Mouse (Mus musculus): ENCODE results near the gene Hck. TPM values are rescaled to one million over a fixed set of nuclear protein-coding genes. Genes with fewer than 3 reads are reported as not detected.
A peak's percentile ranks its signal among the peaks of the same experiment; 100 is the strongest.

Gene Hck
- total and polyA plus RNA-seq, 3 experiments: 0.05 TPM; not detected in 2

- peaks cover 76% of the 10 kb centered on the region for H3K27me3 ChIP-seq (ENCODE audit: insufficient read depth, low read length)
- peaks cover 8% of the 10 kb centered on the region for H3K4me1 ChIP-seq (ENCODE audit: insufficient read depth, low read depth, low read length)
- no peak overlapping the region for H3K4me3 ChIP-seq (ENCODE audit: low read depth, low read length)
- H3K36me3 ChIP-seq (replicated peaks): no peaks in the 10 kb centered on the region
- no peaks in the 10 kb centered on the region for H3K9me3 ChIP-seq (replicated peaks)
- TF ChIP-seq GATA2 (IDR thresholded peaks at IDR 0.05; ENCODE audit: borderline replicate concordance, low read depth, low read length) (no peak), POLR2AphosphoS5 (IDR thresholded peaks at IDR 0.05; ENCODE audit: insufficient replicate concordance, low read depth, low read length) (no peak), GATA1 (IDR thresholded peaks at IDR 0.05; ENCODE audit: borderline replicate concordance, low read length) (no peak), CTCF (IDR thresholded peaks at IDR 0.05; ENCODE audit: low read depth, low read length) (no peak)
- no peak for DNase-seq (ENCODE audit: low spot score)
- ATAC-seq (ENCODE audit: extremely low read depth, insufficient number of reproducible peaks, low FRiP score, poor library complexity, severe bottlenecking): no peak
Observed at GRCm38 (mm10) chr2:153151926-153152665, 43.8 kb downstream of the Hck start.

- no peak for DNase-seq (ENCODE audit: low spot score)
- TF ChIP-seq GATA2 (IDR thresholded peaks at IDR 0.05; ENCODE audit: borderline replicate concordance, low read depth, low read length) (no peak), GATA1 (IDR thresholded peaks at IDR 0.05; ENCODE audit: borderline replicate concordance, low read length) (no peak), POLR2AphosphoS5 (IDR thresholded peaks at IDR 0.05; ENCODE audit: insufficient replicate concordance, low read depth, low read length) (no peak), TAL1 (conservative IDR thresholded peaks at IDR 0.05; ENCODE audit: low read depth, low read length) (no peak), CTCF (IDR thresholded peaks at IDR 0.05; ENCODE audit: low read depth, low read length) (no peak)
- H3K9me3 ChIP-seq (replicated peaks): no peaks in the 10 kb centered on the region
- H3K4me3 ChIP-seq (ENCODE audit: low read depth, low read length): no peak overlapping the region
- peaks cover 3% of the 10 kb centered on the region for H3K4me1 ChIP-seq (ENCODE audit: insufficient read depth, low read depth, low read length)
- no peak for ATAC-seq (ENCODE audit: extremely low read depth, insufficient number of reproducible peaks, low FRiP score, poor library complexity, severe bottlenecking)
- no peaks in the 10 kb centered on the region for H3K36me3 ChIP-seq (replicated peaks)
- peaks cover 79% of the 10 kb centered on the region for H3K27me3 ChIP-seq (ENCODE audit: insufficient read depth, low read length)
Observed at GRCm38 (mm10) chr2:153153033-153153450, 44.8 kb downstream of the Hck start.

GRCm38 (mm10) chr2:153157270-153157669 is 49.0 kb downstream of the Hck start:
- DNase-seq (ENCODE audit: low spot score): no peak
- H3K4me1 ChIP-seq (ENCODE audit: insufficient read depth, low read depth, low read length): peaks cover 15% of the 10 kb centered on the region
- peaks cover 42% of the 10 kb centered on the region for H3K27me3 ChIP-seq (ENCODE audit: insufficient read depth, low read length)
- no peak for ATAC-seq (ENCODE audit: extremely low read depth, insufficient number of reproducible peaks, low FRiP score, poor library complexity, severe bottlenecking)
- H3K36me3 ChIP-seq (replicated peaks): no peaks in the 10 kb centered on the region
- H3K4me3 ChIP-seq (ENCODE audit: low read depth, low read length): no peak overlapping the region
- H3K9me3 ChIP-seq (replicated peaks): no peaks in the 10 kb centered on the region
- TF ChIP-seq GATA1 (IDR thresholded peaks at IDR 0.05; ENCODE audit: borderline replicate concordance, low read length) (no peak), POLR2AphosphoS5 (IDR thresholded peaks at IDR 0.05; ENCODE audit: insufficient replicate concordance, low read depth, low read length) (no peak), CTCF (IDR thresholded peaks at IDR 0.05; ENCODE audit: low read depth, low read length) (no peak), GATA2 (IDR thresholded peaks at IDR 0.05; ENCODE audit: borderline replicate concordance, low read depth, low read length) (no peak), TAL1 (conservative IDR thresholded peaks at IDR 0.05; ENCODE audit: low read depth, low read length) (no peak)

- Histone ChIP-seq H3K4me3 (ENCODE audit: low read depth, low read length) (no peak overlapping the region), H3K36me3 (replicated peaks) (peaks cover 19% of the 10 kb centered on the region), H3K27me3 (ENCODE audit: insufficient read depth, low read length) (peaks cover 18% of the 10 kb centered on the region), H3K9me3 (replicated peaks) (no peaks in the 10 kb centered on the region), H3K4me1 (ENCODE audit: insufficient read depth, low read depth, low read length) (peaks cover 35% of the 10 kb centered on the region)
- no peak for TF ChIP-seq CTCF (IDR thresholded peaks at IDR 0.05; ENCODE audit: low read depth, low read length)
- TF ChIP-seq POLR2AphosphoS5 (IDR thresholded peaks at IDR 0.05; ENCODE audit: insufficient replicate concordance, low read depth, low read length): no peak
- no peak for TF ChIP-seq GATA2 (IDR thresholded peaks at IDR 0.05; ENCODE audit: borderline replicate concordance, low read depth, low read length)
- no peak for TF ChIP-seq TAL1 (conservative IDR thresholded peaks at IDR 0.05; ENCODE audit: low read depth, low read length)
- ATAC-seq (ENCODE audit: extremely low read depth, insufficient number of reproducible peaks, low FRiP score, poor library complexity, severe bottlenecking) (no peak), DNase-seq (ENCODE audit: low spot score) (no peak)
Observed at GRCm38 (mm10) chr2:153160133-153160532, 51.9 kb downstream of the Hck start.

GRCm38 (mm10) chr2:153160844-153161683 is 52.8 kb downstream of the Hck start, which contains the start of gene Tm9sf4:
Tm9sf4 (plus strand) TSS chr2:153161303.
- Histone ChIP-seq H3K4me3 (ENCODE audit: low read depth, low read length) (peak within 1 kb of the TSS; percentile 88), H3K36me3 (replicated peaks) (peaks cover 24% of the 10 kb centered on the region), H3K27me3 (ENCODE audit: insufficient read depth, low read length) (0 out of 2 replicates have a peak, but pooled peaks cover 10% of the 10 kb centered on the region), H3K4me1 (ENCODE audit: insufficient read depth, low read depth, low read length) (peaks cover 40% of the 10 kb centered on the region), H3K9me3 (replicated peaks) (no peaks in the 10 kb centered on the region)
- no peak for TF ChIP-seq CTCF (IDR thresholded peaks at IDR 0.05; ENCODE audit: low read depth, low read length)
- no peak for TF ChIP-seq POLR2AphosphoS5 (IDR thresholded peaks at IDR 0.05; ENCODE audit: insufficient replicate concordance, low read depth, low read length)
- TF ChIP-seq GATA1 (IDR thresholded peaks at IDR 0.05; ENCODE audit: borderline replicate concordance, low read length): no peak
- TF ChIP-seq TAL1 (conservative IDR thresholded peaks at IDR 0.05; ENCODE audit: low read depth, low read length): no peak
- TF ChIP-seq GATA2 (IDR thresholded peaks at IDR 0.05; ENCODE audit: borderline replicate concordance, low read depth, low read length): no peak
- DNase-seq (ENCODE audit: low spot score): peak; percentile 68
- ATAC-seq (ENCODE audit: extremely low read depth, insufficient number of reproducible peaks, low FRiP score, poor library complexity, severe bottlenecking): peak; percentile 85

- peaks cover 30% of the 10 kb centered on the region for H3K36me3 ChIP-seq (replicated peaks)
- ATAC-seq (ENCODE audit: extremely low read depth, insufficient number of reproducible peaks, low FRiP score, poor library complexity, severe bottlenecking) (no peak), DNase-seq (ENCODE audit: low spot score) (peak; percentile 15)
- 0 out of 2 replicates have a peak, but pooled peaks cover 6% of the 10 kb centered on the region for H3K27me3 ChIP-seq (ENCODE audit: insufficient read depth, low read length)
- TF ChIP-seq TAL1 (conservative IDR thresholded peaks at IDR 0.05; ENCODE audit: low read depth, low read length): no peak
- no peak for TF ChIP-seq GATA2 (IDR thresholded peaks at IDR 0.05; ENCODE audit: borderline replicate concordance, low read depth, low read length)
- no peak for TF ChIP-seq GATA1 (IDR thresholded peaks at IDR 0.05; ENCODE audit: borderline replicate concordance, low read length)
- no peak for TF ChIP-seq POLR2AphosphoS5 (IDR thresholded peaks at IDR 0.05; ENCODE audit: insufficient replicate concordance, low read depth, low read length)
- TF ChIP-seq CTCF (IDR thresholded peaks at IDR 0.05; ENCODE audit: low read depth, low read length): no peak
- peaks cover 46% of the 10 kb centered on the region for H3K4me1 ChIP-seq (ENCODE audit: insufficient read depth, low read depth, low read length)
- peak overlapping the region; percentile 88 for H3K4me3 ChIP-seq (ENCODE audit: low read depth, low read length)
- no peaks in the 10 kb centered on the region for H3K9me3 ChIP-seq (replicated peaks)
Observed at GRCm38 (mm10) chr2:153161684-153162080, 53.4 kb downstream of the Hck start.

Data from G1E (cell line).